Mouse (Mus musculus) effector memory CD4-positive, alpha-beta T cell, adult 5 months (primary cell): ENCODE results near the gene Il1rl1. TPM values are rescaled to one million over a fixed set of nuclear protein-coding genes. Genes with fewer than 3 reads are reported as not detected.

Experiments used
- polyA plus RNA-seq: library from polyadenylated mRNA; unstranded; fragments of 100-300 nt; shearing (Covaris generic); gene quantifications from one replicate; pipeline ENCODE4 v1.2.1, GENCODE M21; 2017

Il1rl1 gene
- polyA plus RNA-seq = 4.5 TPM

DNA sequence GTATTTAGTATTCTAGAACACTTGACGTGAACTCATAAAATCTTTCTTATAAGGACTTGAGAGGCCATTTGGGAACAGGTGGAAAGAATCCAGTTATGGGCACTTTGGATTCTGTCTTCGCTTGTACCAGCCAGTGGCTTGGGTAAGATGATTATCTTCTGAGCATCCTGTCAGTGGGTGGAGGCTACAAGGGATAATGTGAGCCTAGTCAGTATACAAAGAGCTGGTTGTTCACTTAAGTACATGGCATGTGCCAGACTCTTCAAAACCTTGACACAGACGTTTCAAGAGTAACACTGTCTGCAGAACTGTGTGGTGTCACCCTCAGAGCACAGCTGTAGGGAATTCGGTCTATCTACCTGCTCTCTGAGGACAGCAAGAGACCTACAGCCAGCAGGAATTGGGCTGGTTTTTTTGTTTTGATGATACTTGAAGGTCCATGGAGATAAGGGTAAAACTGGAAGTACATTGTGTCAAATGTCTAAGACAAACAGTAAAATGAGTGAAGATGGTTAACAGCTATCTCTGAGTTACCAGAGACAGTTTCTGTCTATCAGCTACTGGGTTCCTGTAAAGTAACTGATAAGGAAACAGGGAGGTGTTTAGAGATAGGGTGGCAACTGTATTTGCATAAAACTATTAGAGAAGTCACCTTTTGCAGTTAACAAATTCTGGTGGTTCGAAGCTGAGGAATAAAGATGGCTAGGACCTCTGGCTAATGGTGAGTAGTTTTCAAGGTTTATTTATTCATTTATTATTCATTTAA, at the start of gene Il1rl1:
Gene Il1rl1, plus strand, starts transcription at position 661 of the 766 bp plus-strand sequence.

DNA sequence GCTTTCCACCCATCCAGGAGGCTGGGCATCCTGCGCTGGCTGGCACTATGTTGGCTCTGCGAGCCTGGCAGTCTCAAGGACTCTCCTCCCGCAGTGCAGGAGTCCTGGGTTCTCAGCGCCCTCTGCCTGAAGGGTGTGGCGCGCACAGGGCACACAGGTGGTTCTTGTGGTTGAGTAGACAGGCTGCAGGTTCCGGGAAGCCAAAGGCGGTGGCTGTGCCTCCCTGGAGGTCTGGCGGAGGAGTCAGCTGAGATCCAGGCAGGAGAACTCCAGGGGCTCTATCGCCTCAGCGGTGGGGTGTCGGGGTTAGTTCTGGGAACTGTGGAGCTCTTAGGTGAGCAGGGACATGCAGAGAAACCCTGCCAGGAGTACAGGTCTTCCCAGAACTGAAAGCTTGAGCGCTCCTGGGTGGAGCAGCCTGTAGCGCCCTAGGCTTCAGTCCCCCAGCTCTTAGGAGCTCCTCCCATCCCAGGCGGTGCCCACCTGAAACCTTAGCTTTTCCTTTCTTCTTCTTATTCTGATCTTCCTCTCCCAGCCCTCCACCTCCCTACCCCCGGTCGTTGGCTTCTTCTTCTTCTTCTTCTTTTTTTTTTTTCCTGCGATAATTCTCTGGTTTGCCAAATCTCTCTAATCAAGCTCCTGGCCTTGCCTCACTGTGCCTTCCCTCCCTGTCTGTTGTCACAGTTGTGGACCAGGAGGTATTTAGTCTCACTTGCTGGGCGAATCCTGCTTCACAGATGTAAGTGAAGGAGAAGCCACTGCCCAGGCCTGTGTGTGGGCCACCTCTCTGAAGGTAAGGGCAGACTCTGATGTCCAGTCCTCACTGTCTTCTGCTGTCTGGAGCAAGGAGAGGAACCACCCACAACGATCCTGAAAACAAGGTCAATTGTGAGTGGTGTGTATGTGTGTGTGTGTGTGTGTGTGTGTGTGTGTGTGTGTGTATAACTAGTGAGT, 36.4 kb downstream of the Il1rl1 start, which contains the start of gene Il18r1:
Gene Il18r1, plus strand, starts transcription at position 76 of the 954 bp plus-strand sequence.

Other genes with a start within 250 kb of the Il1rl1 start
- 0.22 TPM for gene Il1r1, start 204.5 kb upstream of the Il1rl1 start, polyA plus RNA-seq
- gene Il1rl2, start 105.0 kb upstream of the Il1rl1 start, polyA plus RNA-seq = 16.1 TPM
- 175 TPM for gene Il18r1, start 36.0 kb downstream of the Il1rl1 start, polyA plus RNA-seq
- gene Il18rap, start 85.8 kb downstream of the Il1rl1 start, polyA plus RNA-seq = 97.0 TPM
- gene Slc9a4, start 150.5 kb downstream of the Il1rl1 start, polyA plus RNA-seq = not detected